Mouse (Mus musculus): ENCODE results near the gene Ankrd27.

GRCm38 (mm10) chr7:35687229-35687628 is 101.2 kb downstream of the Ankrd27 start:
- TF ChIP-seq USF1 (IDR thresholded peaks at IDR 0.05; ENCODE audit: low read depth, low read length), result no peak
- TF ChIP-seq TCF12 (IDR thresholded peaks at IDR 0.05; ENCODE audit: low read depth, low read length), result no peak
- no peak for TF ChIP-seq CTCF (IDR thresholded peaks at IDR 0.05 in 2 of 3, conservative IDR thresholded peaks at IDR 0.05 in 1 of 3; ENCODE audit: control insufficient read depth in 1 of 3, insufficient read depth in 1 of 3, low read depth in 2 of 3, low read length in 3 of 3, poor library complexity in 1 of 3, severe bottlenecking in 1 of 3)
